Mouse (Mus musculus) thymus, postnatal 10 days (tissue): ENCODE data around the gene Chuk.
"Not testable (repeated sequence)": the region's sequence is repeated elsewhere in the genome, so short reads cannot be mapped to it uniquely, and the experiment has no call there.

Experiments used
- DNase-seq, 2 experiments: peaks; one replicate each; pipeline ENCODE4 v3.0.0; 2021; ENCODE audit warnings: low spot score in 2 of 2

The Chuk gene

GRCm38 (mm10) chr19:44106831-44107660, at the start of gene Chuk:
TSS of gene Chuk (minus strand) at chr19:44107480.
- peak; percentile 91 to 95 for DNase-seq

GRCm38 (mm10) chr19:44157005-44157404, 49.7 kb upstream of the Chuk start:
- DNase-seq, result no peak

GRCm38 (mm10) chr19:44153781-44154180, 46.5 kb upstream of the Chuk start:
- DNase-seq, result no peak

GRCm38 (mm10) chr19:44148991-44149390, 41.7 kb upstream of the Chuk start:
- DNase-seq, result no peak

GRCm38 (mm10) chr19:44148345-44148744, 41.1 kb upstream of the Chuk start:
- no peak for DNase-seq

- DNase-seq, result no peak
Measured at GRCm38 (mm10) chr19:44146951-44147350, 39.7 kb upstream of the Chuk start.

GRCm38 (mm10) chr19:44146568-44146879, 39.2 kb upstream of the Chuk start:
- no peak for DNase-seq

GRCm38 (mm10) chr19:44145702-44146567, 38.7 kb upstream of the Chuk start, which contains the start of gene Bloc1s2:
TSS of gene Bloc1s2 (minus strand) at chr19:44146446.
- peak; percentile 84 to 91 for DNase-seq

GRCm38 (mm10) chr19:44144366-44144765, 37.1 kb upstream of the Chuk start:
- no peak for DNase-seq

- no peak for DNase-seq
Measured at GRCm38 (mm10) chr19:44135960-44136485, 28.7 kb upstream of the Chuk start.

GRCm38 (mm10) chr19:44135072-44135959, 28.0 kb upstream of the Chuk start, which contains the start of gene Cwf19l1:
TSS of gene Cwf19l1 (minus strand) at chr19:44135876.
- DNase-seq, result peak; percentile 77 to 81

GRCm38 (mm10) chr19:44132917-44133316, 25.6 kb upstream of the Chuk start:
- DNase-seq, result no peak

- no peak for DNase-seq
Measured at GRCm38 (mm10) chr19:44128560-44128959, 21.3 kb upstream of the Chuk start.

- DNase-seq, result no peak
Measured at GRCm38 (mm10) chr19:44127729-44128497, 20.6 kb upstream of the Chuk start.

- no peak for DNase-seq
Measured at GRCm38 (mm10) chr19:44121137-44121536, 13.9 kb upstream of the Chuk start.

- not testable (repeated sequence) for DNase-seq
Measured at GRCm38 (mm10) chr19:44120686-44121085, 13.4 kb upstream of the Chuk start.

GRCm38 (mm10) chr19:44117793-44118192, 10.5 kb upstream of the Chuk start:
- DNase-seq, result no peak

GRCm38 (mm10) chr19:44111706-44112105, 4.4 kb upstream of the Chuk start:
- DNase-seq, result no peak

GRCm38 (mm10) chr19:44110356-44110755, 3.1 kb upstream of the Chuk start:
- no peak for DNase-seq

GRCm38 (mm10) chr19:44108996-44109395, 1.7 kb upstream of the Chuk start:
- DNase-seq, result no peak
